Mouse (Mus musculus) hindbrain, embryonic 11.5 days (tissue): ENCODE results near the gene Pde1a. TPM values are rescaled to one million over a fixed set of nuclear protein-coding genes. Genes with fewer than 3 reads are reported as not detected.

Source experiments
- ATAC-seq: fragments of 200-750 bp; cut with Nextera tagmentation; 2 replicates; pipeline ENCODE4 v1.8.0; 2017; ENCODE audit warnings: mild to moderate bottlenecking, moderate TSS enrichment, moderate library complexity; ENCODE audit not compliant: low FRiP score
- DNase-seq: peaks from one replicate; pipeline ENCODE4 v3.0.0-alpha.2; 2015; ENCODE audit warnings: low spot score
- H3K27ac ChIP-seq: fragments of 300-500 bp; sonication (generic); 2 replicates; pipeline ENCODE4 v1.5.1; 2014; ENCODE audit warnings: mild to moderate bottlenecking, low read depth, low read length
- H3K27me3 ChIP-seq: fragments of 300-500 bp; sonication (generic); 2 replicates; pipeline ENCODE4 v1.6.1; 2014; ENCODE audit warnings: mild to moderate bottlenecking, low read length, moderate library complexity, mixed read lengths; ENCODE audit not compliant: control insufficient read depth, insufficient read depth
- H3K36me3 ChIP-seq: fragments of 300-500 bp; sonication (generic); 2 replicates; pipeline ENCODE4 v1.6.1; 2014; ENCODE audit warnings: mild to moderate bottlenecking, low read length, moderate library complexity, mixed read lengths; ENCODE audit not compliant: control insufficient read depth, insufficient read depth
- H3K4me1 ChIP-seq: fragments of 300-500 bp; sonication (generic); replicated peaks from 2 replicates; pipeline ENCODE4 v1.6.1; 2014; ENCODE audit warnings: low read length, mixed read lengths; ENCODE audit not compliant: control insufficient read depth, insufficient read depth
- H3K4me2 ChIP-seq: fragments of 300-500 bp; sonication (generic); replicated peaks from 2 replicates; pipeline ENCODE4 v1.6.1; 2014; ENCODE audit warnings: mild to moderate bottlenecking, low read depth, low read length
- H3K4me3 ChIP-seq: fragments of 300-500 bp; sonication (generic); 2 replicates; pipeline ENCODE4 v1.5.1; 2014; ENCODE audit warnings: low read depth, low read length
- H3K9ac ChIP-seq: fragments of 300-500 bp; sonication (generic); 2 replicates; pipeline ENCODE4 v1.6.1; 2014; ENCODE audit warnings: low read depth, low read length
- H3K9me3 ChIP-seq: fragments of 300-500 bp; sonication (generic); 2 replicates; pipeline ENCODE4 v1.6.1; 2016; ENCODE audit warnings: low read length; ENCODE audit not compliant: control insufficient read depth
- WGBS: fragments of 180-500 bp; shearing (Covaris S2); extraction: QIAGEN DNeasy Blood & Tissue Kit; methylation state at CpG from one replicate; pipeline ENCODE4 v1.1.7; 2014; 5-methylcytosine and 5-hydroxymethylcytosine counted together
- polyA plus RNA-seq: library from polyadenylated mRNA; unstranded; fragments of >200 nt; fragmentation: Nextera tagmentation; extraction: Ambion mirVana; gene quantifications from 2 replicates; pipeline ENCODE4 v1.2.1, GENCODE M21; 2014

Gene Pde1a
- polyA plus RNA-seq, 1 experiment from 2014 or later = 1.6 TPM

DNA sequence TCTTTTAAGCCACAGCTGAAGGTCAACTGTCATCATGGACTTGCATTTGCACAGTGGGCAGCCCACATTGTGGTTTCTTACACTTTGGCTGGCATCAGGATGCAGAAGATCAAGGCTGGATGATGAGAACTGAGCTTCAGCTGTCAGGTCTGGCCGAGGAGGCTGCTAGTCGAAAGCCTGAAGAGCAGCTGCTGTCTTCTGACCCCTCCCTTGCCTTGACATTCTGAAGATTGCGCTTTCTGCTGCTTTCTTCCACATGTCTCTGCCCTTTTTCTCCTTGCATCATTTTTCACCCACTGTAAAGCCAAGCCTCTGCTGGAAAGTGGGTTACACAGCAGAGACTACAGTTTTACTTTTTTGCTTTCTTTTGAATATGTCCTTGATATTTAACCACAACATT is 59.5 kb downstream of the Pde1a start:
- Histone ChIP-seq H3K9me3 (no peaks in the 10 kb centered on the region), H3K4me1 (no peaks in the 10 kb centered on the region), H3K27ac (no peak overlapping the region), H3K4me2 (no peak overlapping the region), H3K36me3 (no peaks in the 10 kb centered on the region), H3K9ac (no peak overlapping the region), H3K27me3 (no peaks in the 10 kb centered on the region), H3K4me3 (no peak overlapping the region)
- no peak for DNase-seq
- ATAC-seq = no peak
- WGBS = 68% methylated on average over 3 of the region's 3 CpGs

DNA sequence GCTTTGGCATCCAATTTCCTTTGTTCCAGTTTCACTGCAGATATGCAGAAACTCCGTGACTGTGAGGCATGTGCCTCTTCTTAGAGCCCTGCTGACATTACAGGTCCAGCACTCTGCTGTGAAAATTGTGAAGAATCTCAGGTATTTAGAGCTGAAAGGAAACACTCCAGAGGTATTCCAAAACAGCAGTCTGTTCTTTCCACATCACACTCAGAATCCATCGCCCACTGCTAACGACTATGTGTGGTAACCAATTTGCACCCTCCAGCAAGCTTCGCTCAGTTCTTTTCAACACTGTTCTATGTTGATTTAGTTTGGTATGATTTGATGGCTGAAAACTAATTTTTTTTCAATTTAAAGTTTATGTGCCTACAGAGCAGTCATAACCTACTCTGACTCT is 62.8 kb downstream of the Pde1a start:
- H3K4me2 ChIP-seq = no peak overlapping the region
- DNase-seq = no peak
- no peak overlapping the region for H3K4me3 ChIP-seq
- H3K27ac ChIP-seq = no peak overlapping the region
- no peak overlapping the region for H3K9ac ChIP-seq
- no peaks in the 10 kb centered on the region for H3K4me1 ChIP-seq
- H3K27me3 ChIP-seq = no peaks in the 10 kb centered on the region
- no peak for ATAC-seq
- H3K9me3 ChIP-seq = no peaks in the 10 kb centered on the region
- H3K36me3 ChIP-seq = no peaks in the 10 kb centered on the region
- WGBS = 87% methylated on average over 4 of the region's 4 CpGs

DNA sequence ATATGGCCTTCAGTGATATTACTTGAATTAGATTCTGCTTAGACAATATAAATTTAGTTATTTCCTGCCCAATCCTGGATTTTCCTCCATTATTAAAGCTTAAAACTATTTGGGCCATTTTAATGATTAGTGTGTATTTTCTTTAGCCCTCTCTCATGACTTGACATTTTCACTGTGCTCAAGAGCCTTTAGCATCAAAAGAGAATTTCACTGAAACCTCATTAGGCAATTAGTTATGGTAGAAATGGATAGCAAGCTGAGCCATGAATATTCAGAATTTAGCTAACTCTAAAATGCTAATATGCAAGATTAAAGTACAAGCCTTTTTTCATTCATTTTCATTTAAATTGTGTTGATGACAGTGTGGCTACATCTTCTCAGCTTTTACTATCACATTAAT is 73.2 kb downstream of the Pde1a start:
- ATAC-seq = no peak
- Histone ChIP-seq H3K9ac (no peak overlapping the region), H3K27ac (no peak overlapping the region), H3K36me3 (no peaks in the 10 kb centered on the region), H3K9me3 (no peaks in the 10 kb centered on the region), H3K4me3 (no peak overlapping the region), H3K27me3 (no peaks in the 10 kb centered on the region), H3K4me2 (no peak overlapping the region), H3K4me1 (no peaks in the 10 kb centered on the region)
- no peak for DNase-seq

DNA sequence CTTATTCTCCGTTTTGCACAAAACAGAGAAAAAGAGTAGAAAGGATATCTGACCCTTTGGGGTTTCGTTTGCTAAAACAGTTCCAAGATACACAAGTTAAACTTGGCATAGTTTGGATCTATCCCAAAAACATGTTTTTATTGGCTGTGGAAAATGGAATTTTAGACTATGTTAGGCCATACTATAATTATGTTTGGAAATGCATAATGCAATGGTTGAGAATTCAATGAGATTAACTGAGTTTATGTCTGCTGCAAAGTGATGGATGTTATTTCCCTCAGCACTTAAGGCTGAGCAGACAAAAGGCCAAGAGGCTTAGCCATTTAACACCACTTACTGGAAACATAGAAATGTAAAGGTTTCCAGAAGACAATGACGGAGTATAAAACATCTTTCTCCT is 75.2 kb downstream of the Pde1a start:
- DNase-seq (no peak), ATAC-seq (no peak)
- 87% methylated on average over 3 of the region's 3 CpGs for WGBS
- Histone ChIP-seq H3K4me3 (no peak overlapping the region), H3K27ac (no peak overlapping the region), H3K9me3 (no peaks in the 10 kb centered on the region), H3K27me3 (no peaks in the 10 kb centered on the region), H3K36me3 (no peaks in the 10 kb centered on the region), H3K4me2 (no peak overlapping the region), H3K9ac (no peak overlapping the region), H3K4me1 (no peaks in the 10 kb centered on the region)

DNA sequence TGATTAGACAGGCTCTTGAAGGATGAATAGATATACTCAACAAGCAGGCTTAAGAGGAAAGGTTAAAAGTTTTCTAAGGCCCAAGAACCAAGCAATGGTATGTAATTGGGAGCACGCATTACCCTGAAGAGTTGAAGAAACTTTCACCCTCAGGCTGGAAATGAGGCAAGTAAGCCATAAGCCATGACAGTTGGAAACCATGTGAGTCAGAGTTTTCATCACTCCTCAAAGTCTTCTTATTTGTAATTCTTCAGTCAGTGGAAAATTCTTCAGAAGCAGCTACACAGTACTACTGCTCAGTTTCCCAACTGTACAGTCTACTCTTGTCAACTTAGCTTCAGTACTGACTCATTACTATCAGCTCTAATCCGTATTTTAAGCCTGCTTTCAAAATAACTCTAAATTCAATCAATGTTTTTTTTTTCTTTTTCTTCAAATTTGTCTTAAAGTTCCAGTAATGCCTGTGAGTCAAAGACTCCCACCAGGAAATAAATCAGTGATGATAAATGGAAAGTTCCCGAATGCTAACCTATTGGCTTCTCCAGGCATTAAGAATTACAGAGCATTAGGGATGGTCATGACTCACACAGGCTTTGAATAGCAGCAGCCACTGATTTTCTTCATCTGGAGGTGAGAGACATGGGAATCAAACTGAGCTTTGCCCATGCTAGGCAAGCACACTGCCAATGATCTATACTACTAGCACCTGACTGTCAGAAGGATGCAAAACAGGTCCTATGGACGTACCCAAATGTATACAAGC is 82.3 kb downstream of the Pde1a start:
- no peak overlapping the region for H3K9ac ChIP-seq
- H3K9me3 ChIP-seq = no peaks in the 10 kb centered on the region
- no peak for ATAC-seq
- no peak overlapping the region for H3K27ac ChIP-seq
- no peaks in the 10 kb centered on the region for H3K27me3 ChIP-seq
- 94% methylated on average over 4 of the region's 4 CpGs for WGBS
- no peak overlapping the region for H3K4me3 ChIP-seq
- no peaks in the 10 kb centered on the region for H3K4me1 ChIP-seq
- no peak overlapping the region for H3K4me2 ChIP-seq
- no peaks in the 10 kb centered on the region for H3K36me3 ChIP-seq
- DNase-seq = no peak

DNA sequence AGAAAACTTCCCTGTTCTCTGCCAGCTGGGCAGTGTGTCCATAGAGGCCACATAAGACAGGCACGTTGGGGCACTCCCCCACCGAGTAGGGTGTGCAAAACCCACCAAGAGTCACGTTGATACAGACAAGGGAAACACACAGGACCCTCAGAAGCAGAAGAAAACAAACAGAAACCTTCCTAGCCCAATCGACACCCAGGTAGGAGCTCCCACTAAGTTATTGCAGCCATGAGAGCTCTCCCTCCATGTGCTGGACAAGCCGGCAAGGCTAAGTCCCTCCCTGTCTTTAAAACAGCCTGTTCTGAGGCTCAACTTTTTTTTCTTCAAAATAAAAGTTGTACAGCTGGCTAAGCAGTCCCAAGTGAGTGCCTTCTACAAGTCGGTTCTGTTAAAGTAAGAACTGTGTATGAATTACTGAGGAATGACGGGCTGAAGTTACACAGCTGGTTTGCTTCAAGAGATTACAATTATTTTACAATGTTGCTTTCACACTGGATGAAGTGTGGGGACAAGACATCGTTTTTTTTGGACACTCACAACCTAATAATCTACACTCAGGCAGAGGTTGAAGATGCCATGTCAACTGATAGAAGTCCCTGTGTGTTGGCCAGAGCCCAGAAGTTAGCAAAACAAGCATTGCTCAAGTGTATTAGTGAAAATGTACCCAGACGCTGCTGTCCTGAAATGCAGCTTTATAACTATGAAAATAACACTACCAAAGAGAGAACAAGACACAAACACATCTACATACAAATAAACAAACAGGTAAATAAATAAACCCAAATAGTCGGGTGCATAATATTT is 90.4 kb downstream of the Pde1a start:
- DNase-seq = no peak
- ATAC-seq = no peak

DNA sequence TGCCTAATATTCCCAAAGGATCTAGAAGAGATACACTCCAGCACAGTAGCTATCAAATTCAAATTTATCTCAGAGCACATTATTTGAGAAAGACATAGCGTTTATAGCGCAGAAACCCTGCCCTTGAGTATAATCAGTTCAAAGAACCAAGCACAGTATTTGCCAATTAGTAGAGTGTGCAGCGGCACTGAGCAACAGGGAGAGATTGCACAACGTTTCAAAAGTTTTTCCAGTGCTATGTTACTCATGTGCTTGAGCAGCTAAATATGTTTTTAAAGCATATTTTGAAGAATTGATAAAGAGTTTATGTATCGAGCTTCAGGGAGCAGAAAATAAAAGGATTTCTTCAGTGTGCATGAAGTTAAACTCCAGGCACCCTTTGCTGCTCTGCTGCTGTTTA is 91.3 kb downstream of the Pde1a start:
- 87% methylated on average over 5 of the region's 5 CpGs for WGBS
- Histone ChIP-seq H3K27me3 (no peaks in the 10 kb centered on the region), H3K9me3 (no peaks in the 10 kb centered on the region), H3K4me2 (no peak overlapping the region), H3K36me3 (no peaks in the 10 kb centered on the region), H3K27ac (no peak overlapping the region), H3K9ac (no peak overlapping the region), H3K4me1 (no peaks in the 10 kb centered on the region), H3K4me3 (no peak overlapping the region)
- DNase-seq (no peak), ATAC-seq (no peak)

More for the DNA sequence above, 90.4 kb downstream of the Pde1a start:
- H3K9me3 ChIP-seq = no peaks in the 10 kb centered on the region
- H3K36me3 ChIP-seq = no peaks in the 10 kb centered on the region
- no peak overlapping the region for H3K4me2 ChIP-seq
- 67% methylated on average over 10 of the region's 10 CpGs for WGBS
- H3K9ac ChIP-seq = no peak overlapping the region
- H3K27ac ChIP-seq = no peak overlapping the region
- no peak overlapping the region for H3K4me3 ChIP-seq
- no peaks in the 10 kb centered on the region for H3K27me3 ChIP-seq
- no peaks in the 10 kb centered on the region for H3K4me1 ChIP-seq

DNA sequence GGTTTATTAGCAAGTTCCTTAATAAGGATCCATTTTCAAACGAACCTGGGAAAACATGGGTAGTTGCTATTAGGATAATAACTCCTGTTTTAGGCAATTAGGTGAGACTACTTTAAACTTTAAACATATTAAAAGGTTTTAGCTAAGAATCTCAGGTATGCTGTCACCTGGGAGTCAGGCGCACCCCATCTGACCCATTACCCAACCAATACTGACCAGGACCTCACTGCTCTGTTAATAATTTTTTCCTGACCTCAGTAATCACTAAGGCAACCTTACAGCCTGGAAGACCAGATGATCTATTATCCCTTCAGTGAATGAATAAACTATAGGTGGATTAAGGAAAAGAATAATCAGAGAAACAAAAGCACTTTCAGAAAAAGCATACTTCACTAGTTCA is 100.2 kb downstream of the Pde1a start:
- Histone ChIP-seq H3K4me3 (no peak overlapping the region), H3K9ac (no peak overlapping the region), H3K27ac (no peak overlapping the region), H3K36me3 (no peaks in the 10 kb centered on the region), H3K27me3 (no peaks in the 10 kb centered on the region), H3K4me2 (no peak overlapping the region), H3K9me3 (no peaks in the 10 kb centered on the region), H3K4me1 (no peaks in the 10 kb centered on the region)
- 71% methylated on average over 2 of the region's 2 CpGs for WGBS
- DNase-seq (no peak), ATAC-seq (no peak)

DNA sequence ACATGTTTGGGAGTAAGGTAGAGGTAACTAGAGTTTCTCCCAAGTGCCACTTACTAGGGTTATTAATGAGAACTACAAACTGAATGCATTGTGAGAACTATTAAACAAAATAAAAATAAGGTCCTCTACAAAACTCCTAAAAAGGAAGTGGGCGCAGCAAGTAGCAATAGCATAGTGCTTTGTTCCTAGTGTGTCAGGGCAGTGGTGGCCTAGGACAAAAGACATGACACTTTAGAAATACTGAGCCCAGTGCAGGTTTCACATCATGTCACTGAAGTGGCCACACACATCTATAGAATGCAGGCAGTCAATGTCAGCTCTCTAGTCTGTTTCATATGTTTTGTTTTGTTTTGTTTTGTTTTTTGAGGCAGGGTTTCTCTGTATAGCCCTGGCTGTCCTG is 103.2 kb downstream of the Pde1a start:
- Histone ChIP-seq H3K36me3 (no peaks in the 10 kb centered on the region), H3K27me3 (no peaks in the 10 kb centered on the region), H3K27ac (no peak overlapping the region), H3K9ac (no peak overlapping the region), H3K9me3 (no peaks in the 10 kb centered on the region), H3K4me1 (no peaks in the 10 kb centered on the region), H3K4me3 (no peak overlapping the region), H3K4me2 (no peak overlapping the region)
- 91% methylated on average over 1 of the region's 1 CpGs for WGBS
- DNase-seq = no peak
- ATAC-seq = no peak
